Mouse (Mus musculus) limb, embryonic 10.5 days (tissue): ENCODE measurements at regions not wholly inside any gene's neighbourhood (a gene's known extent, or its start where the extent isn't known, plus 50 kb on each side); places are given as distances from the start of the nearest gene placed in this dataset.

ENCODE experiments used
- DNase-seq: peaks from one replicate; pipeline ENCODE4 v3.0.0-alpha.2; 2017; ENCODE audit warnings: low spot score
- H3K27ac ChIP-seq: fragments of 300-500 bp; sonication (generic); 2 replicates; pipeline ENCODE4 v1.5.1; 2016; ENCODE audit warnings: mild to moderate bottlenecking
- H3K27me3 ChIP-seq: fragments of 300-500 bp; sonication (generic); 2 replicates; pipeline ENCODE4 v1.6.1; 2016; ENCODE audit warnings: low read depth, mild to moderate bottlenecking; ENCODE audit not compliant: poor library complexity, severe bottlenecking
- H3K36me3 ChIP-seq: fragments of 300-500 bp; sonication (generic); 2 replicates; pipeline ENCODE4 v1.6.1; 2016; ENCODE audit warnings: mild to moderate bottlenecking, moderate library complexity
- H3K4me1 ChIP-seq: fragments of 300-500 bp; sonication (generic); 2 replicates; pipeline ENCODE4 v1.6.1; 2016
- H3K4me3 ChIP-seq: fragments of 300-500 bp; sonication (generic); 2 replicates; pipeline ENCODE4 v1.5.1; 2016; ENCODE audit warnings: mild to moderate bottlenecking, moderate library complexity
- H3K9me3 ChIP-seq: fragments of 300-500 bp; sonication (generic); replicated peaks from 2 replicates; pipeline ENCODE4 v1.6.1; 2016; ENCODE audit warnings: mild to moderate bottlenecking
- WGBS: fragments of 180-500 bp; shearing (Covaris S2); methylation state at CpG from one replicate; pipeline ENCODE4 v1.1.7; 2016; 5-methylcytosine and 5-hydroxymethylcytosine counted together

DNA sequence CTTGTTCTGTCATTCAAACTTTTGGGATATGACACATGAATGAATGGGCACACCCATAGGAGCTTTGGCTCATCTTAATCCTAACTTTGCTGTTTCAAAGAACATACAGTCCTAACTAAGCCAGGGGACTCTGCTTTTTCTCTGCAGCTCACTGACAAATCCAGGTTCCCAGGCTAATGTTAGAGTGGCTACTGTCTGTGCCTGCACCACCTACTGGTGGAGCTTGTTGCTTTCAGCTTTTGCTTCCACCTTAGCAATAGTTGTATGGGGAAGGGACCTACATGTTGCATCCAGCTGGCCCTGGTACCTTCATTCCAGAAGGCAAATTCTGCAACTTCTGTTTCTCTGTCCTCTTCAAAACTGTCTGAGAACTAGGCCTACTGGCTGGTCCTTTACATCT is 566.8 kb upstream of the Castor2 start:
- Histone ChIP-seq H3K4me3 (no peak overlapping the region), H3K9me3 (no peaks in the 10 kb centered on the region), H3K27ac (no peak overlapping the region), H3K27me3 (no peaks in the 10 kb centered on the region), H3K36me3 (no peaks in the 10 kb centered on the region), H3K4me1 (no peaks in the 10 kb centered on the region)
- no peak for DNase-seq

DNA sequence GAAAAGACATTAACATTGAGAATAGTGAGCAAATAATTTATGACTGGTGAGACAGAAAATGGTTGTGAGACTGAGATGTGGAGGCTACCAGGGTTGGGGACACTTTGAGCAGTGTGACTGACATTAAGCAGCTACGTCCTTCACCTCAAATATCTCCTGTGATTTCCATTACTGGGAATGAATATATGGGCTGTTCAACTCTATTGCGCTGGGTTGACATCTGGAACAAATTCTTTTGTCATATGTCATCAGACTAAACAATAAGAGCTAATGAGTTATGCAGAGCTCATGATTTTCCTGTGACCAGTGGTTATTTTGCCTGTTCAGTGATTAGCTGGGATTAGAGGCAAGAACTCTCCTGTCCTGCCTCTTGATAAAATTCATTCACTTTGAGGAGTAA is 593.9 kb upstream of the Castor2 start:
- WGBS = 31% methylated on average over 2 of the region's 2 CpGs
- Histone ChIP-seq H3K27me3 (0 out of 2 replicates have a peak, but pooled peaks cover 5% of the 10 kb centered on the region), H3K36me3 (no peaks in the 10 kb centered on the region), H3K27ac (no peak overlapping the region), H3K4me3 (no peak overlapping the region), H3K4me1 (peaks cover 18% of the 10 kb centered on the region), H3K9me3 (no peaks in the 10 kb centered on the region)
- DNase-seq = no peak

DNA sequence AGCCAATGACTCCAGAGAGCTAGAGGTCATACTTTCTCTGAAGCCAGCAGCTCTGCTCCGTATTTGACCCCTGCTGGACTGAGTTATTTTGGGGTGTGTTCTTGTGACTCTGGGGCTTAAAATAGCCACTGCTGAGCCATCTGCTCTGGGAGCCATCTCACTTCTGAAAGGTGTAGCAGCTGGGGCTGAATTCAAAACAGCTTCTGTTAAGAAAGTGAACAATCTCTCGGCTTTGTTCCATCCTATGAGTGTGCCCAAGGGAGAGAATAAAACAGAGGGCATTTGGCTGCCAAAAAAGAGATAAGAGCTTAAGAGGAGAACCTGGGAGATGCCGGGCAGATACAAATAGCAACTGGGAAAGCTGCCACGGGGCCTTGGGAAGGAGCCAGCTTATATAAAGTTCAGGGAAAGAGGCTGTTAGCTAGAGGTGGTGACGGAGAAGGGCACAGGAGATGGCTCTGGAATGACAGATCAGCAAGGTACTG is 611.7 kb upstream of the Castor2 start:
- 68% methylated on average over 5 of the region's 5 CpGs for whole genome bisulfite sequencing
- Histone ChIP-seq H3K4me1 (peaks cover 5% of the 10 kb centered on the region), H3K36me3 (no peaks in the 10 kb centered on the region), H3K27ac (no peak overlapping the region), H3K27me3 (no peaks in the 10 kb centered on the region), H3K9me3 (no peaks in the 10 kb centered on the region), H3K4me3 (no peak overlapping the region)
- DNase-seq = peak; percentile 26

DNA sequence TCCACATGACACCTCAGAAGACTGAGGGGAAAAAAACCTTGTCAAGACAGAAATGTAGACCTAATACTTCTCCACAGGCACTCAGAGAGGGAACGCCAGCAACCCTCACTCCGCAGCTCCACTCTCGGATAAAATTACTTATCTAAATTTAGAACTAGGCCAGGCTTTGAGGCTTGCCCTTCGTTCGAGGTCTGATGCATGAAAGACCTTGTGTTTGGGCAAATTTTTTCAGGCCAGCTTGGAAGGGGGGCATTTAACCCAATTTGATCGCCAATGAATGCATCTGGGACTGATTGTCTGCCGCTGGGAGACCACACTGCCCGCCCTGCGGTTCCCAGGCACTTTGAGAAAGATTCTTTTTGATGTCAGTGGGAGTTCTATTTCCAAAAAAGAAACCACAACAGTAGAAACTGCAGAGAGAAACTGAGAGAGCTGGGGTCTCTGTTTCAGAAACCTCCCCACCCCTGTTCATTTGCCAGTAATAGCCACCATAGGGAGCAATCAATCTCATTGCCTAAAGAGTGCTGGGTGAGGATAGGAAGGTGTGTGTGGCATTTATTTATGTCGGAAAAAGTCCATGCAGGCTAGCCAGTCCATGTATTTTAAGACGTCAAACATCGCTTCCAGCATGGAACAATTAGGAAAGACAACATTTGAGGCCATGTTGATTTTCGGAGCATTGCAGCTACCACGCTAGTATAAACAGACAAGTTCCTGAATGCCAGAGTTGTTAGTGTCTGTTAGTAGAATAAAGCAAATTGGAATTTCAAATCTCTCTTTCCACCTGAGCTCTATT is 617.0 kb upstream of the Castor2 start:
- WGBS = 56% methylated on average over 14 of the region's 14 CpGs
- peak; percentile 52 for DNase-seq
- no peaks in the 10 kb centered on the region for H3K27me3 ChIP-seq

DNA sequence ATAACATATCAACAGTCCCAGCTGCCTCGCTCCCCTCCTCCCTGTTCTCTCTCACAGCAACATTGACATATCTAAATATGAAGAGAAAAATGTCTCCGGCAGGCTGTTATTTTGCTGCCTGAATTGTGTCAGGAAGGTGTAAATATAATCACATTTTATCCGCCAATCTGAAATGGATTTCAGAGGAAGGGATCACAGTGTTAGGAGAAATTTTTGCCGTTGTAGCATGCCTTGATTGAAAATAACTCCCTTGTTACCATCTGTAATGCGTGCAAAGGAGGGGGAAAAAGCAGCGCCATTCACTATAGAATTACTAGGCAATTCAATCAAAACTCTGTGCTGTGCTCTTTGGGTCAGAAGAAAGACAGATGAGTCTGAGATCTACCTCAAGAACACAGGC is 620.3 kb upstream of the Castor2 start:
- no peak overlapping the region for H3K27ac ChIP-seq
- H3K4me3 ChIP-seq = no peak overlapping the region
- WGBS = 92% methylated on average over 6 of the region's 6 CpGs
- H3K4me1 ChIP-seq = peaks cover 17% of the 10 kb centered on the region
- no peak for DNase-seq
- H3K27me3 ChIP-seq = no peaks in the 10 kb centered on the region
- no peaks in the 10 kb centered on the region for H3K9me3 ChIP-seq
- no peaks in the 10 kb centered on the region for H3K36me3 ChIP-seq

More for the DNA sequence above, 617.0 kb upstream of the Castor2 start:
- H3K4me1 ChIP-seq = peaks cover 17% of the 10 kb centered on the region
- peak overlapping the region; percentile 19 for H3K27ac ChIP-seq
- H3K4me3 ChIP-seq = no peak overlapping the region
- no peaks in the 10 kb centered on the region for H3K9me3 ChIP-seq
- no peaks in the 10 kb centered on the region for H3K36me3 ChIP-seq

DNA sequence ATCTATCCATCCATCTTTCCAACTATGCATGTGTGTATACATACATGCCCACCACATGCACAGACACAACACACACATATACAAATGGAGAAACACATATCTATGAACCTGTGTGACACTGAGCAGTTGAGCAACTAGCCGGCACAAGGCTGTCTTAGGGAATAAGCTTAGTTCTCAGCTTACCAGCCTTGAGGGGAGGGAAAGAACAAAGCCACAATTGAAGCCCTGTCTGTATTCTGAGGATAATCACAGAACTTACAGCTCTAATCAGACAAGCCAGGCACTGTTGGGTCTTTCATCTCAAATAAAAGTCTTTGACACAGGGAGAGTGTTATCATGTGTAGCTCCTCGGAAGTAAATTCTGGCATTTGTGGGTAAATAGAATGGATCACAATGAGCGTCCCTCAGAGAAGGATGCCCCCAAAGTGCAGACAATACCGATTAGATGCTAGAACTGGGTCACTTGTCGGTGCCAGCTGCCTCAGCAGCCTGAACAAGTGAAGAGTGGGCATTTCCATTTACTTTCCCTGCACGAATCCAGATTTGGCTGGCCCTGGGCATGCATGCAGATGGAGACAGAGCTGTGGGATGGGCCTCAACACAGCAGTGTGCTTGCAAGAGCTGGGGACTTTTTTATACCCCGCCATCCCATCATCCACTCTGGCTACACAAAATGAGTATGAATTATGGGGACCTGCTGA is 646.0 kb upstream of the Castor2 start:
- no peaks in the 10 kb centered on the region for H3K9me3 ChIP-seq
- no peak overlapping the region for H3K4me3 ChIP-seq
- H3K36me3 ChIP-seq = no peaks in the 10 kb centered on the region
- H3K27me3 ChIP-seq = no peaks in the 10 kb centered on the region
- no peaks in the 10 kb centered on the region for H3K4me1 ChIP-seq
- no peak overlapping the region for H3K27ac ChIP-seq
- no peak for DNase-seq
- 87% methylated on average over 7 of the region's 7 CpGs for WGBS

DNA sequence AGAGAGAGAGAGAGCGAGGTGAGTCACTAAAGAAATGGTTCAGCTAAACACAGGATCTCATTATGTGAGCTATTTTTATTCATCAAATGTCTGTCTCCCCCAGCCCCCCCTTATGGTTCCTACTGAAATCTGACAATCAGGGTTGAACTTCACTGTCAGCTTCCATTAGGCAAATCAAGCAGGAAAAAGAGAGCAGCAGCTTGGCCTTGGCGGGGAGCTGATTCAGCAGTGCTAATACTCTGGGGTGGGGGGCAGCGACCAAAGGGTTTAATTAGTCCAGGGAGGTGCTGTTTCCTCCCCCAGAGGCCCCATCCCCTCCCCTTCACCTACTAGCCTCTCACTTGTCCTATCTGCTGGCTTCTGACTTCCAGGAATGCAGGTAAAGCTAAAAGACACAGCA is 649.6 kb upstream of the Castor2 start:
- 73% methylated on average over 3 of the region's 3 CpGs for WGBS
- no peak overlapping the region for H3K27ac ChIP-seq
- H3K4me3 ChIP-seq = no peak overlapping the region
- H3K4me1 ChIP-seq = no peaks in the 10 kb centered on the region
- no peaks in the 10 kb centered on the region for H3K27me3 ChIP-seq
- no peaks in the 10 kb centered on the region for H3K9me3 ChIP-seq
- no peak for DNase-seq
- no peaks in the 10 kb centered on the region for H3K36me3 ChIP-seq

DNA sequence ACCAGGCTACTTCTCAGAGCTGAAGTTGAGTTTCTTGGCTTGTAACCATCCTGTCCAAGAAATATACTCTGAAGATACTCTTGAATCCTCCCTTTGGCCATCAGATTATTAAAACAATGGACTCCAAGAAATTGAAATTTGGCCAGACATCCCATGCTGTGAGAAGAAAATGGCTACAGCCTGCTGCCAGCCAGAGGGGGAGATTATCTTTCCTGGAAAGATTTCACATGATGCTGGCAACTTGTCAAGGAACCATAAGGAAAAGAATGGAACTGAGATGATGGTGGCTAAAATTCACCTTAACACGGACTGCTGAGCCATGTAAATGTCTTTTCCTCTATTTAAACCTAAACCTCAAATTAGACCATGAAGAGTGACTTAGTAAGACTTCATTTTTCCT is 698.7 kb upstream of the Castor2 start:
- no peak overlapping the region for H3K4me3 ChIP-seq
- H3K9me3 ChIP-seq = no peaks in the 10 kb centered on the region
- H3K27me3 ChIP-seq = no peaks in the 10 kb centered on the region
- no peak for DNase-seq
- H3K36me3 ChIP-seq = no peaks in the 10 kb centered on the region
- WGBS = 67% methylated on average over 1 of the region's 1 CpGs
- no peak overlapping the region for H3K27ac ChIP-seq
- H3K4me1 ChIP-seq = no peaks in the 10 kb centered on the region

DNA sequence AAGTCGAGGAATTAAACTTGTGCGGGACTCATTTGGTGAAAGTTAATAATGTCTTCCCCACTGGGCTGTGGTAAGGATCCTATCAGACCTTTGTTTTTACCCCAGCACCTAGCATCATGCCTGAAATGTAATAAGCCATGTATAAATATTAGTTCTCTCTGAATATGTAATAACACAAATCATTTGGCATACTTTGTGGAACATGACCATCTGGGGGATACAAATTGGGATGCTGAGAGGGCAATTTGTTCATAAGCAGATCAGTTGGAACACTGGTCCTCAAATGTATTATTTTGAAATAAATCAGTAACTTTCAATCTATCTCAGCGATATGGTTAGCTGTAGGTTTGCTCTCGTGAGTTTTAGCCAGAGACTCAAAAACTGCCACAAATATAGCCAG is 709.6 kb upstream of the Castor2 start:
- DNase-seq = no peak
- WGBS = 90% methylated on average over 4 of the region's 4 CpGs
- H3K27me3 ChIP-seq = no peaks in the 10 kb centered on the region
- H3K27ac ChIP-seq = no peak overlapping the region
- peaks cover 3% of the 10 kb centered on the region; the same call in 1 of the 2 replicates for H3K4me1 ChIP-seq
- H3K4me3 ChIP-seq = no peak overlapping the region
- H3K9me3 ChIP-seq = no peaks in the 10 kb centered on the region
- H3K36me3 ChIP-seq = no peaks in the 10 kb centered on the region

- 87% methylated on average over 6 of the region's 6 CpGs for WGBS
Measured at GRCm38 (mm10) chr5:133389023-133389840, 710.3 kb upstream of the Castor2 start.

GRCm38 (mm10) chr5:133385374-133386349 is 713.8 kb upstream of the Castor2 start:
- WGBS = 75% methylated on average over 10 of the region's 10 CpGs
- no peaks in the 10 kb centered on the region for H3K36me3 ChIP-seq
- no peak overlapping the region for H3K4me3 ChIP-seq
- H3K27ac ChIP-seq = no peak overlapping the region
- H3K4me1 ChIP-seq = peaks cover 3% of the 10 kb centered on the region; the same call in 1 of the 2 replicates
- no peaks in the 10 kb centered on the region for H3K9me3 ChIP-seq
- DNase-seq = no peak
- H3K27me3 ChIP-seq = no peaks in the 10 kb centered on the region

More at GRCm38 (mm10) chr5:133389023-133389840, 710.3 kb upstream of the Castor2 start:
- no peaks in the 10 kb centered on the region for H3K9me3 ChIP-seq
- H3K4me3 ChIP-seq = no peak overlapping the region
- no peaks in the 10 kb centered on the region for H3K27me3 ChIP-seq
- H3K27ac ChIP-seq = no peak overlapping the region
- DNase-seq = no peak
- no peaks in the 10 kb centered on the region for H3K36me3 ChIP-seq
- peaks cover 3% of the 10 kb centered on the region; the same call in 1 of the 2 replicates for H3K4me1 ChIP-seq

DNA sequence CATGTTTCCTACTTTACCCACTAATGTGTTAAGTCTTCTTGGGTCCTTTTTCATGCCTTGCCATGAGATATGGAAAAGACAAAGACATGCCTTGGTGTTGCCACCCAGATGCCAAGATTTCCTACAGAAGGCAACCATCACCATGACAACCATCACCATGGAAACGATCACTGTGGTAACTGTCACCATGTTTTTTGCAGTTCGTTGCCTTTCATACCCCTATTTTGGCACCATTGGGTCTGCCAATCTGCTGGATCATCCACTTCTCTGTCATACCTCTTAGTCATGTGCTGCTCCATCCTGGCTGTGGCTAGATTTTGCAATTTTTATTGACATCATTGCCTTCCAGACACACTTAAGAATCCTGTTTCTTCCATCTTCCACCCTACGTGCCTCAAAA is 733.7 kb upstream of the Castor2 start:
- 92% methylated on average over 3 of the region's 3 CpGs for WGBS
- Histone ChIP-seq H3K36me3 (no peaks in the 10 kb centered on the region), H3K27ac (no peak overlapping the region), H3K4me1 (no peaks in the 10 kb centered on the region), H3K27me3 (no peaks in the 10 kb centered on the region), H3K9me3 (no peaks in the 10 kb centered on the region), H3K4me3 (no peak overlapping the region)
- DNase-seq = no peak
